18 mouse cellular contexts compared by ENCODE assay signal in the genomic region with DNA sequence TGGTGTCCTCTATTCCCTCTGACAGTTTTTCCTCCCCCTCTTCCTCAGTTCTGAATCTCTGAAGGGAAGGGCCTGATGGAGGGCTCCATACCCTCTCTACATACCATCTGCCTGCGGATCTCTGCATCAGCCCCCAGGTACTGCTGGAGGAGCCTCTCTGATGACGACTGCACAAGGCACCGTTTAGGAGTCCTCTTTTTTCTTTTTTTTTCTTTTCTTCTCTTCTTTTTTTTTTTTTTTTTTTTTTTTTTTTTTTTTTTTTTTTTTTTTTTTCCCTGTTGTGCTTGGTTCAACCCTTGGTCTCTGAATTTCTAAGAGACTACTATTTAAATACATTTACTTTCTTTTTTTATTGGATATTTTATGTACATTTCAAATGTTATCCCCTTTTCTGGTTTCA. TPM values are rescaled to one million over a fixed set of nuclear protein-coding genes. Genes with fewer than 3 reads are reported as not detected.
"Had no signal": no experiment of that assay in that cellular context is flagged by ENCODE, and none has a peak within 500 bp of the region (broad histone marks: within the 10 kb centered on the region; RNA-seq: fewer than 3 reads in every experiment).

No protein-coding gene starts in this region.

- H3K36me3 ChIP-seq: neural tube, embryonic 15.5 days; stomach, embryonic 15.5 days had no signal

- H3K27ac ChIP-seq: neural tube, embryonic 15.5 days; stomach, embryonic 15.5 days; stomach, postnatal 0 days had no signal

- H3K9ac ChIP-seq: neural tube, embryonic 15.5 days; stomach, embryonic 15.5 days had no signal

- DNase-seq: retina, postnatal 1 day; right cerebral cortex, adult 18-20 months; right cerebral cortex, postnatal 14 days; right cerebral cortex, postnatal 25 days; right cerebral cortex, postnatal 4 days; spleen, adult 18-20 months; thymus, adult 18-20 months; thymus, adult 2 months; thymus, postnatal 14 days; thymus, postnatal 4 days had no signal

- H3K4me2 ChIP-seq: neural tube, embryonic 15.5 days; stomach, embryonic 15.5 days had no signal

- H3K9me3 ChIP-seq: neural tube, embryonic 15.5 days; stomach, embryonic 15.5 days had no signal

- H3K4me3 ChIP-seq: neural tube, embryonic 15.5 days; stomach, embryonic 15.5 days had no signal

- H3K4me1 ChIP-seq: neural tube, embryonic 15.5 days; stomach, embryonic 15.5 days had no signal

- H3K27me3 ChIP-seq: neural tube, embryonic 15.5 days; stomach, embryonic 15.5 days had no signal

RNA-seq across cellular contexts. Expression of gene Tbx19, which starts 8.9 kb away (rescaled TPM):
- total RNA-seq: neutrophil, adult 5-6 weeks had no signal
- polyA plus RNA-seq: neural tube, embryonic 14.5 days; neural tube, embryonic 15.5 days; stomach, embryonic 14.5 days; stomach, embryonic 15.5 days; stomach, embryonic 16.5 days; stomach, postnatal 0 days; urinary bladder, adult 2 months had no signal
